Mouse (Mus musculus) effector memory CD4-positive, alpha-beta T cell, adult 5 months (primary cell): Measurements from ENCODE around the gene Sparcl1. TPM values are rescaled to one million over a fixed set of nuclear protein-coding genes. Genes with fewer than 3 reads are reported as not detected.

Experiments used
- polyA plus RNA-seq: library from polyadenylated mRNA; unstranded; fragments of 100-300 nt; shearing (Covaris generic); gene quantifications from one replicate; pipeline ENCODE4 v1.2.1, GENCODE M21; 2017

The Sparcl1 gene
- polyA plus RNA-seq = not detected

DNA sequence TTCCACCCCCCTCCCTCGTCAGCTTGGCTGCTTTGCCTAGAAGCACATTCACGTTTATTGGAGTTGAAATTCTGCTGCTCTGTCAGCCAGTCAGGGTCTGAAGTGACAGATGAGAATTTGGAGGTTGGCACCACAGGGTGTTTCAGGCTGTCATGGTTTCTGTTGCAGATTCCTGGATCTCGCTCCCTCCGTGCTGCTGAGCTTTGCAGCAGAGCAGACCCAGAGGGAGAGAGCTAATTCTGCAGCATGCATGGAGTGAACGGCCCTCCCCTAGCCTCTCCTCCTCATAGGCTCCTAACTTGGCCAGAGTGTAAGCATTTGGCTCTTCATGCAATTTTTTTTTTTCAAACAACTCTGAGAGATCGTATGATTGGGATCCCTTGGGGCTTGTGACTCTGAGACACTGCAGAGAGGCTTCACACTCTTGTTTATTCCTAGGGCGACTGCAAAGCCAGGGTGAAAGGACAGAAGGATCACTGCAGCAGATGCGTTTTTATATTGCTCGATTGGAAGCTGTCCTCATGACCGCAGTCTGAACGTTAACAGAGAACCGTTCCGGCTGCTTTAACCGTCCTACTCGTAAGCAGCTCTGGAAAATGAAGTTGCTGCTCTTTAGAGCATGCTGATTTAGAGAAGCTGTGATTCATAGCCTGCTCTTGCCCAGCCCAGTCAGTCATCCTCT is at the start of gene Sparcl1:
Sparcl1 (minus strand) TSS at position 243 of the 682 bp plus-strand sequence.

DNA sequence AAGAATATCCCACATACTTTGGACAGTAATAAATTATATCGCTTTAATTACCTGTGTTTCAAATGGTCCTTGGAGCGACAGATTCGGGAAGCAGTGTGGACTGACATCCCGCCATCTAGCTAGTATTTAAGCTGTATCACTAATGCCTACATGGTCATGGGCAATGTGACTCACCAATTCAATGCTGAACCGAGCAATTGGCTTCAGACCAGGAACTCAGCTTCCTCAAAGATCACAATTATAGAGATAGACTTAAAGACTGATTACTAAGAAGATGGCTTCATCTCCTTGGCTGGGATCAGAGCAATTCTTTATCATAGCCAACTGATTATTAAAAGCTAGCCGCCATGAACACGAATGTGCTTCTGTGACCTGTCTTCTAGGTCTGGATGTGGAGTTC is 36.0 kb downstream of the Sparcl1 start, which contains the start of gene Gm17660:
Gm17660 (minus strand) TSS at position 101 of the 400 bp plus-strand sequence.

DNA sequence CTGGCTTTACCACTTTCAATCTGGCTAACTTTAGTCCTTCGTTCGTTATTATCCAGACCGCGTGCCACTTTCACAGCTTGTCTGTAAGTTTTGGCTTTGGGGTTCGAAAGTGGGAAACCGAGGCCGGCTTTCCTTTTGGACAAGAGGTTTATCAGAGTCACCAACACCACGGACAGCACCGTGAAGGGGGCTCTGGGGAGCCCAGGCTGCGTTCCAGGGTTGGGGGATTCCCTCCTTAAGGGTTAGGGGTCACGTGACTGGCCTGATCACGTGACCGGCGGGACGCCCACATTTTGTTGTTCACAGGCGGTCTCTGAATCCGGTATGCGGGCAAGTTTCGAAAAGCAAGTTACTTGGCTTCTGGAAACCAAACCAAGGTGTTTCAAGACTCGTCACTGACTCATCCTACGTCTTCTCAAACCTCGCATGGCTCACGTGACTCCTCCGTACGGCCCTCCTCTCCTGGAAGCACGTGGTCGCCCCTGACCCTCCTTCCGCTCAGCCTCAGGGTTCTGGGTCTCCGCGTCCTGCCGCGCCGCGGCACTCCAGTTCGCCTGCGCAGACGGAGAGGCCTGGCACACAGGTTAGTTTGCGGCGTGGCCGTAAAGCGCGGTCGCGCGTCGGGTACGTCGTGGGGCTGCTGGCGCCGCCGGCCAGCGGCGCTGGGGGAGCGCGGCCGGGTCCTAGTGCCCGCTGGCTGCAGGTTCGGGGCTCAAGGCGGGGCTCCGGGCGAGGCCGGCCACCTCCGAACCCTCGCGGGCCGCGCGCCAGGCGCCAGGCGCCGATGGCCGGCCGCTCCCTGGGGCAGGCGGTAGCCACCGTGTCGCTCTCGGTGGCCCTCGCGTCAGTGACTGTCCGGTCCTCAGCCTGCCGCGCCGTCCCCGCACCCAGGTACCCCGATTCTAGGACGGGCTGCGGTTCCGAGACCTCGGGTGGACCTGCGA is 67.0 kb downstream of the Sparcl1 start, which contains the start of gene Nudt9:
Nudt9 (plus strand) TSS at position 51 of the 944 bp plus-strand sequence.

Other genes with a start within 250 kb of the Sparcl1 start
- gene Klhl8, start 202.5 kb downstream of the Sparcl1 start, polyA plus RNA-seq = 2.7 TPM
- gene Hsd17b13, start 136.3 kb downstream of the Sparcl1 start, polyA plus RNA-seq = not detected
- gene Hsd17b11, start 91.8 kb downstream of the Sparcl1 start, polyA plus RNA-seq = 2.4 TPM
- gene Nudt9, start 67.4 kb downstream of the Sparcl1 start, polyA plus RNA-seq = 46.1 TPM
- not detected for gene Gm17660, start 36.1 kb downstream of the Sparcl1 start, polyA plus RNA-seq
- gene Dspp, start 57.0 kb upstream of the Sparcl1 start, polyA plus RNA-seq = not detected
- gene Dmp1, start 88.9 kb upstream of the Sparcl1 start, polyA plus RNA-seq = not detected
- not detected for gene Ibsp, start 185.4 kb upstream of the Sparcl1 start, polyA plus RNA-seq
- gene Mepe, start 211.6 kb upstream of the Sparcl1 start, polyA plus RNA-seq = not detected